Mouse (Mus musculus): ENCODE data around the gene Slc46a1.

Slc46a1 gene

GRCm38 (mm10) chr11:78455308-78455707 is 10.2 kb upstream of the Slc46a1 start:
- no peak for DNase-seq (ENCODE audit: low read depth, low spot score)

GRCm38 (mm10) chr11:78458740-78459139 is 6.8 kb upstream of the Slc46a1 start:
- DNase-seq (ENCODE audit: low read depth, low spot score): no peak

GRCm38 (mm10) chr11:78461894-78462293 is 3.6 kb upstream of the Slc46a1 start:
- DNase-seq (ENCODE audit: low read depth, low spot score): no peak

GRCm38 (mm10) chr11:78462669-78463068 is 2.8 kb upstream of the Slc46a1 start:
- DNase-seq (ENCODE audit: low read depth, low spot score): no peak

- DNase-seq (ENCODE audit: low read depth, low spot score): no peak
Observed at GRCm38 (mm10) chr11:78463286-78464036, 2.0 kb upstream of the Slc46a1 start.

GRCm38 (mm10) chr11:78465116-78465515 is 381 bp upstream of the Slc46a1 start:
- no peak for DNase-seq (ENCODE audit: low read depth, low spot score)

GRCm38 (mm10) chr11:78466242-78466912 is 880 bp downstream of the Slc46a1 start:
- DNase-seq (ENCODE audit: low read depth, low spot score): no peak

GRCm38 (mm10) chr11:78467515-78467914 is 2.0 kb downstream of the Slc46a1 start:
- DNase-seq (ENCODE audit: low read depth, low spot score): no peak

- DNase-seq (ENCODE audit: low read depth, low spot score): no peak
Observed at GRCm38 (mm10) chr11:78467932-78468331, 2.4 kb downstream of the Slc46a1 start.

- DNase-seq (ENCODE audit: low read depth, low spot score): no peak
Observed at GRCm38 (mm10) chr11:78471326-78472103, 6.0 kb downstream of the Slc46a1 start.

- DNase-seq (ENCODE audit: low read depth, low spot score): no peak
Observed at GRCm38 (mm10) chr11:78475289-78475688, 9.8 kb downstream of the Slc46a1 start.

GRCm38 (mm10) chr11:78483639-78484038 is 18.1 kb downstream of the Slc46a1 start:
- no peak for DNase-seq (ENCODE audit: low read depth, low spot score)

GRCm38 (mm10) chr11:78488168-78488567 is 22.7 kb downstream of the Slc46a1 start:
- DNase-seq (ENCODE audit: low read depth, low spot score): no peak

- DNase-seq (ENCODE audit: low read depth, low spot score): no peak
Observed at GRCm38 (mm10) chr11:78490781-78491241, 25.3 kb downstream of the Slc46a1 start.

- DNase-seq (ENCODE audit: low read depth, low spot score): no peak
Observed at GRCm38 (mm10) chr11:78495904-78496303, 30.4 kb downstream of the Slc46a1 start.

- DNase-seq (ENCODE audit: low read depth, low spot score): no peak
Observed at GRCm38 (mm10) chr11:78497071-78497541, 31.6 kb downstream of the Slc46a1 start.

- peak; percentile 68 for DNase-seq (ENCODE audit: low read depth, low spot score)
Observed at GRCm38 (mm10) chr11:78497544-78498522, 32.3 kb downstream of the Slc46a1 start, which contains the start of gene Sarm1. Sarm1 (minus strand) TSS chr11:78497754.

- DNase-seq (ENCODE audit: low read depth, low spot score): no peak
Observed at GRCm38 (mm10) chr11:78499004-78499403, 33.5 kb downstream of the Slc46a1 start, which contains the start of gene Vtn. Vtn (plus strand) TSS chr11:78499091.

- no peak for DNase-seq (ENCODE audit: low read depth, low spot score)
Observed at GRCm38 (mm10) chr11:78499543-78499942, 34.0 kb downstream of the Slc46a1 start.

- DNase-seq (ENCODE audit: low read depth, low spot score): no peak
Observed at GRCm38 (mm10) chr11:78500623-78501202, 35.2 kb downstream of the Slc46a1 start.
